Mouse (Mus musculus) MEL (cell line): ENCODE results near the gene Susd2. TPM values are rescaled to one million over a fixed set of nuclear protein-coding genes. Genes with fewer than 3 reads are reported as not detected.

Experiments
- DNase-seq: peaks from one replicate; pipeline ENCODE4 v3.0.0; 2011; ENCODE audit warnings: low read depth, low spot score
- H3K27ac ChIP-seq: 2 replicates; pipeline ENCODE4 v1.5.1; 2012; ENCODE audit warnings: low read depth, mild to moderate bottlenecking, control low read depth, low read length, moderate library complexity; ENCODE audit not compliant: control insufficient read depth
- H3K27me3 ChIP-seq, 2 experiments: fragments of 150-350 bp in 1 of 2; sonication (generic) in 1 of 2; 2 replicates each; pipeline ENCODE4 v1.6.1; 2012; ENCODE audit warnings: low read length in 2 of 2, mild to moderate bottlenecking in 2 of 2, improper control_type of control experiment in 1 of 2, moderate library complexity in 1 of 2; ENCODE audit not compliant: insufficient read depth in 2 of 2, control insufficient read depth in 1 of 2
- H3K36me3 ChIP-seq, 2 experiments: 2 replicates each; pipeline ENCODE4 v1.6.1; 2012 to 2014; ENCODE audit warnings: low read length in 2 of 2, improper control_type of control experiment in 1 of 2, inconsistent platforms in 1 of 2, mild to moderate bottlenecking in 1 of 2; ENCODE audit not compliant: insufficient read depth in 2 of 2, control insufficient read depth in 1 of 2
- H3K4me1 ChIP-seq, 2 experiments: fragments of 150-350 bp in 1 of 2; sonication (generic) in 1 of 2; 2 replicates each; pipeline ENCODE4 v1.6.1; 2012; ENCODE audit warnings: low read length in 2 of 2, improper control_type of control experiment in 1 of 2, mild to moderate bottlenecking in 1 of 2; ENCODE audit not compliant: insufficient read depth in 2 of 2, control insufficient read depth in 1 of 2
- H3K4me3 ChIP-seq, 2 experiments: fragments of 150-350 bp in 1 of 2; sonication (generic) in 1 of 2; 2 replicates each; pipeline ENCODE4 v1.5.1; 2012; ENCODE audit warnings: low read depth in 2 of 2, low read length in 2 of 2, mild to moderate bottlenecking in 2 of 2, moderate library complexity in 2 of 2, control low read depth in 1 of 2, improper control_type of control experiment in 1 of 2; ENCODE audit not compliant: control insufficient read depth in 1 of 2, insufficient read depth in 1 of 2
- H3K79me2 ChIP-seq: 2 replicates; pipeline ENCODE4 v1.6.1; 2012; ENCODE audit warnings: mild to moderate bottlenecking, low read length, moderate library complexity; ENCODE audit not compliant: control insufficient read depth, poor library complexity, insufficient read depth
- H3K9ac ChIP-seq: 2 replicates; pipeline ENCODE4 v1.6.1; 2012; ENCODE audit warnings: low read depth, mild to moderate bottlenecking, control low read depth, low read length, moderate library complexity; ENCODE audit not compliant: control insufficient read depth, poor library complexity, severe bottlenecking
- H3K9me3 ChIP-seq: fragments of 150-350 bp; sonication (generic); replicated peaks from 2 replicates; pipeline ENCODE4 v1.6.1; 2012; ENCODE audit warnings: mild to moderate bottlenecking, low read length, improper control_type of control experiment, moderate library complexity; ENCODE audit not compliant: insufficient read depth
- CHD1 ChIP-seq: IDR thresholded peaks from 2 replicates; pipeline ENCODE4 v1.6.1; 2012; ENCODE audit warnings: low read depth, mild to moderate bottlenecking, inconsistent platforms, low read length, improper control_type of control experiment
- CTCF ChIP-seq, 3 experiments: IDR thresholded peaks in 2 of 3; conservative IDR thresholded peaks in 1 of 3; 2 replicates each; pipeline ENCODE4 v1.5.1; 2011 to 2012; ENCODE audit warnings: low read length in 3 of 3, low read depth in 2 of 3, mild to moderate bottlenecking in 2 of 3, improper control_type of control experiment in 1 of 3, inconsistent platforms in 1 of 3, mixed read lengths in 1 of 3, moderate library complexity in 1 of 3; ENCODE audit not compliant: control insufficient read depth in 1 of 3, insufficient read depth in 1 of 3, poor library complexity in 1 of 3, severe bottlenecking in 1 of 3
- ELF1 ChIP-seq: IDR thresholded peaks from 2 replicates; pipeline ENCODE4 v1.6.1; 2014; ENCODE audit warnings: low read depth, mild to moderate bottlenecking, inconsistent platforms, low read length, improper control_type of control experiment, moderate library complexity
- EP300 ChIP-seq, 2 experiments: IDR thresholded peaks; 2 replicates each; pipeline ENCODE4 v1.6.1; 2011; ENCODE audit warnings: improper control_type of control experiment in 2 of 2, low read length in 2 of 2, low read depth in 1 of 2, mild to moderate bottlenecking in 1 of 2
- GABPA ChIP-seq: IDR thresholded peaks from 2 replicates; pipeline ENCODE4 v1.6.1; 2012; ENCODE audit warnings: low read depth, mild to moderate bottlenecking, inconsistent platforms, low read length, improper control_type of control experiment, moderate library complexity
- JUND ChIP-seq: IDR thresholded peaks from 2 replicates; pipeline ENCODE4 v1.6.1; 2011; ENCODE audit warnings: low read depth, mild to moderate bottlenecking, improper control_type of control experiment, low read length
- MAFK ChIP-seq: IDR thresholded peaks from 2 replicates; pipeline ENCODE4 v1.6.1; 2011; ENCODE audit warnings: low read depth, mild to moderate bottlenecking, low read length, improper control_type of control experiment, borderline replicate concordance
- MAX ChIP-seq: IDR thresholded peaks from 2 replicates; pipeline ENCODE4 v1.6.1; 2011; ENCODE audit warnings: low read length, improper control_type of control experiment
- MYB ChIP-seq: IDR thresholded peaks from 2 replicates; pipeline ENCODE4 v1.6.1; 2011; ENCODE audit warnings: mild to moderate bottlenecking, low read depth, low read length, improper control_type of control experiment
- NELFE ChIP-seq: IDR thresholded peaks from 2 replicates; pipeline ENCODE4 v1.6.1; 2011; ENCODE audit warnings: low read depth, low read length, improper control_type of control experiment
- POLR2A ChIP-seq, 2 experiments: IDR thresholded peaks; 2 replicates each; pipeline ENCODE4 v1.6.1; 2011 to 2012; ENCODE audit warnings: low read length in 2 of 2, mild to moderate bottlenecking in 2 of 2, control low read depth in 1 of 2, improper control_type of control experiment in 1 of 2, low read depth in 1 of 2, moderate library complexity in 1 of 2; ENCODE audit not compliant: control insufficient read depth in 1 of 2, insufficient read depth in 1 of 2, poor library complexity in 1 of 2
- POLR2AphosphoS2 ChIP-seq: IDR thresholded peaks from 2 replicates; pipeline ENCODE4 v1.6.1; 2011; ENCODE audit warnings: low read length, improper control_type of control experiment
- RCOR1 ChIP-seq: IDR thresholded peaks from 2 replicates; pipeline ENCODE4 v1.6.1; 2012; ENCODE audit warnings: low read depth, mild to moderate bottlenecking, inconsistent platforms, low read length, improper control_type of control experiment
- SIN3A ChIP-seq: IDR thresholded peaks from 2 replicates; pipeline ENCODE4 v1.6.1; 2012; ENCODE audit warnings: low read length, improper control_type of control experiment, inconsistent platforms
- TCF12 ChIP-seq: IDR thresholded peaks from 2 replicates; pipeline ENCODE4 v1.6.1; 2014; ENCODE audit warnings: low read depth, mild to moderate bottlenecking, inconsistent platforms, low read length, improper control_type of control experiment, moderate library complexity
- UBTF ChIP-seq: IDR thresholded peaks from 2 replicates; pipeline ENCODE4 v1.6.1; 2012; ENCODE audit warnings: low read depth, mild to moderate bottlenecking, inconsistent platforms, low read length, improper control_type of control experiment, moderate library complexity, borderline replicate concordance; ENCODE audit not compliant: insufficient read depth
- USF1 ChIP-seq: IDR thresholded peaks from 2 replicates; pipeline ENCODE4 v1.6.1; 2014; ENCODE audit warnings: low read depth, mild to moderate bottlenecking, inconsistent platforms, low read length, improper control_type of control experiment, moderate library complexity
- USF2 ChIP-seq, 2 experiments: IDR thresholded peaks; 2 replicates each; pipeline ENCODE4 v1.6.1; 2011 to 2012; ENCODE audit warnings: improper control_type of control experiment in 2 of 2, low read length in 2 of 2, borderline replicate concordance in 1 of 2, inconsistent platforms in 1 of 2, low read depth in 1 of 2, mild to moderate bottlenecking in 1 of 2; ENCODE audit not compliant: insufficient read depth in 1 of 2
- ZMIZ1 ChIP-seq: IDR thresholded peaks from 2 replicates; pipeline ENCODE4 v1.6.1; 2012; ENCODE audit warnings: low read depth, mild to moderate bottlenecking, inconsistent platforms, low read length, improper control_type of control experiment, moderate library complexity
- polyA plus RNA-seq, 2 experiments: library from polyadenylated mRNA; stranded (reverse) in 1 of 2; unstranded in 1 of 2; fragments of >175 nt in 1 of 2; fragments of >200 nt in 1 of 2; gene quantifications; 2 replicates each; pipeline versions ENCODE4 v1.2.1 to v1.2.4; 2012; ENCODE audit warnings: low replicate concordance in 2 of 2, low read depth in 1 of 2; ENCODE audit not compliant: insufficient read length in 2 of 2, insufficient read depth in 1 of 2, missing spikeins in 1 of 2
- total RNA-seq: library from RNA; depleted of rRNA; stranded (reverse); fragments of 300-350 nt; gene quantifications from 2 replicates; pipeline ENCODE4 v1.2.3, GENCODE M21; 2012

Susd2 gene
- total and polyA plus RNA-seq, 3 experiments: 0.12 to 0.15 TPM; not detected in 1

GRCm38 (mm10) chr10:75654053-75654452 lies 10.2 kb upstream of the Susd2 start:
- Histone ChIP-seq H3K79me2 (no peaks in the 10 kb centered on the region), H3K27ac (no peak overlapping the region), H3K36me3 (peaks cover 0 to 6% of the 10 kb centered on the region in 2 experiments; a peak in 2 of 4 replicates), H3K4me1 (no peaks in the 10 kb centered on the region), H3K4me3 (no peak overlapping the region), H3K27me3 (no peaks in the 10 kb centered on the region), H3K9me3 (no peaks in the 10 kb centered on the region), H3K9ac (no peak overlapping the region)
- TF ChIP-seq CHD1 (no peak), CTCF (IDR thresholded peaks at IDR 0.05 in 2 of 3, conservative IDR thresholded peaks at IDR 0.05 in 1 of 3; ENCODE audit: control insufficient read depth in 1 of 3, insufficient read depth in 1 of 3, low read depth in 2 of 3, low read length in 3 of 3, poor library complexity in 1 of 3, severe bottlenecking in 1 of 3) (no peak), GABPA (no peak), MYB (no peak), NELFE (no peak), ZMIZ1 (no peak), POLR2AphosphoS2 (no peak), JUND (no peak), MAFK (no peak), ELF1 (no peak), RCOR1 (no peak), SIN3A (no peak), POLR2A (IDR thresholded peaks at IDR 0.05; ENCODE audit: control insufficient read depth in 1 of 2, insufficient read depth in 1 of 2, low read depth in 1 of 2, low read length in 2 of 2, poor library complexity in 1 of 2) (no peak), USF2 (IDR thresholded peaks at IDR 0.05; ENCODE audit: borderline replicate concordance in 1 of 2, insufficient read depth in 1 of 2, low read depth in 1 of 2, low read length in 2 of 2) (no peak), MAX (no peak)
- DNase-seq: no peak

GRCm38 (mm10) chr10:75651381-75652068 lies 7.7 kb upstream of the Susd2 start:
- Histone ChIP-seq H3K27ac (no peak overlapping the region), H3K36me3 (peaks cover 0 to 4% of the 10 kb centered on the region in 2 experiments; a peak in 1 of 4 replicates), H3K9ac (no peak overlapping the region)

More at GRCm38 (mm10) chr10:75651381-75652068, 7.7 kb upstream of the Susd2 start:
- DNase-seq: no peak
- H3K79me2 ChIP-seq: no peaks in the 10 kb centered on the region
- no peaks in the 10 kb centered on the region for H3K4me1 ChIP-seq
- no peaks in the 10 kb centered on the region for H3K9me3 ChIP-seq
- no peak overlapping the region for H3K4me3 ChIP-seq
- no peak for TF ChIP-seq EP300 (IDR thresholded peaks at IDR 0.05; ENCODE audit: low read depth in 1 of 2, low read length in 2 of 2)
- no peak for TF ChIP-seq UBTF
- no peak for TF ChIP-seq USF1
- TF ChIP-seq TCF12: no peak
- H3K27me3 ChIP-seq: no peaks in the 10 kb centered on the region
